ENCODE assay signal across 14 mouse cellular contexts in genomic region chr15:10869879-10870278, GRCm38 (mm10).
DNase-seq lines count a peak whose midpoint lies in the region; ATAC-seq lines count a peak whose summit lies in the region.
"Had no signal": no experiment of that assay in that cellular context is flagged by ENCODE, and none has a peak within 500 bp of the region (broad histone marks: within the 10 kb centered on the region; RNA-seq: fewer than 3 reads in every experiment).

No protein-coding gene starts in this region.

- DNase-seq in adrenal gland, adult (ENCODE audit: inconsistent age in 2 of 2, low spot score in 1 of 2): peak; percentile 37 to 61
- DNase-seq in adrenal gland, postnatal 4 days (ENCODE audit: low spot score in 2 of 2): no peak
- DNase-seq in ovary, postnatal 36 days (ENCODE audit: low spot score): peak; percentile 24
- no peak for DNase-seq in ovary, postnatal 10 days (ENCODE audit: low spot score)
- no peak for DNase-seq in limb, embryonic 10.5 days (ENCODE audit: low spot score)
- DNase-seq in retina, postnatal 7 days (ENCODE audit: low read depth, low spot score): peak; percentile 36
- no peak for DNase-seq in frontal cortex, postnatal 14 days (ENCODE audit: low spot score in 2 of 2)
- DNase-seq: cerebellum, adult 9-11 months had no signal

- WGBS in limb, embryonic 10.5 days: 64% methylated on average over 13 of the region's 13 CpGs

- H3K27ac ChIP-seq in limb, embryonic 10.5 days: peak overlapping the region; percentile 7; the same call in 1 of the 2 replicates
- H3K27ac ChIP-seq: hindbrain, postnatal 0 days; liver, embryonic 14.5 days; neural tube, embryonic 12.5 days had no signal

- no peaks in the 10 kb centered on the region for H3K27me3 ChIP-seq in limb, embryonic 10.5 days (ENCODE audit: low read depth, poor library complexity, severe bottlenecking)
- H3K27me3 ChIP-seq: neural tube, embryonic 12.5 days had no signal

- ATAC-seq in monocyte, adult 5-6 weeks (replicated peaks; ENCODE audit: insufficient number of reproducible peaks, low FRiP score, low TSS enrichment, poor library complexity, severe bottlenecking): no peak

- H3K4me1 ChIP-seq in limb, embryonic 10.5 days: peaks cover 20% of the 10 kb centered on the region
- H3K4me1 ChIP-seq: neural tube, embryonic 12.5 days had no signal

- no peaks in the 10 kb centered on the region for H3K9me3 ChIP-seq in limb, embryonic 10.5 days (replicated peaks)
- H3K9me3 ChIP-seq: G1E; neural tube, embryonic 12.5 days had no signal

- no peak overlapping the region for H3K4me3 ChIP-seq in limb, embryonic 10.5 days
- H3K4me3 ChIP-seq: erythroblast, embryonic 14.5 days; neural tube, embryonic 12.5 days had no signal

- H3K36me3 ChIP-seq in limb, embryonic 10.5 days: no peaks in the 10 kb centered on the region
- H3K36me3 ChIP-seq: G1E; neural tube, embryonic 12.5 days had no signal

Comparison
In these comparisons a context has a peak if more than half of its experiments do, and no peak if none do; other contexts are left out.
1. DNase-seq: peak in adrenal gland, adult (2 of 2), ovary, postnatal 36 days (single experiment) and retina, postnatal 7 days (single experiment); none in adrenal gland, postnatal 4 days (0 of 2), ovary, postnatal 10 days (single experiment), limb, embryonic 10.5 days (single experiment) and frontal cortex, postnatal 14 days (0 of 2).